Mouse (Mus musculus) embryonic fibroblast, embryonic 13.5 days (primary cell): ENCODE measurements around the gene Patz1. TPM values are rescaled to one million over a fixed set of nuclear protein-coding genes. Genes with fewer than 3 reads are reported as not detected.

Experiments used
- H3K27ac ChIP-seq: 2 replicates; pipeline ENCODE4 v1.5.1; 2012; ENCODE audit warnings: low read length, control low read depth, inconsistent platforms; ENCODE audit not compliant: insufficient read depth
- H3K4me1 ChIP-seq: 2 replicates; pipeline ENCODE4 v1.6.1; 2011; ENCODE audit warnings: low read length; ENCODE audit not compliant: control insufficient read depth, insufficient read depth
- H3K4me3 ChIP-seq: 2 replicates; pipeline ENCODE4 v1.5.1; 2011; ENCODE audit warnings: mild to moderate bottlenecking, control low read depth, low read length; ENCODE audit not compliant: insufficient read depth
- CTCF ChIP-seq: IDR thresholded peaks from 2 replicates; pipeline ENCODE4 v1.5.1; 2011; ENCODE audit warnings: mild to moderate bottlenecking, control low read depth, low read length, moderate library complexity, borderline replicate concordance; ENCODE audit not compliant: insufficient read depth
- POLR2A ChIP-seq: IDR thresholded peaks from 2 replicates; pipeline ENCODE4 v1.6.1; 2011; ENCODE audit warnings: low read depth, mild to moderate bottlenecking, control low read depth, low read length, moderate library complexity
- polyA plus RNA-seq: library from polyadenylated mRNA; stranded (reverse); fragments of >200 nt; gene quantifications from 2 replicates; pipeline ENCODE4 v1.2.4, GENCODE M21; 2011; ENCODE audit warnings: low read depth; ENCODE audit not compliant: missing spikeins, insufficient read length

Patz1 gene
- polyA plus RNA-seq, 1 experiment, result 23.4 TPM

DNA sequence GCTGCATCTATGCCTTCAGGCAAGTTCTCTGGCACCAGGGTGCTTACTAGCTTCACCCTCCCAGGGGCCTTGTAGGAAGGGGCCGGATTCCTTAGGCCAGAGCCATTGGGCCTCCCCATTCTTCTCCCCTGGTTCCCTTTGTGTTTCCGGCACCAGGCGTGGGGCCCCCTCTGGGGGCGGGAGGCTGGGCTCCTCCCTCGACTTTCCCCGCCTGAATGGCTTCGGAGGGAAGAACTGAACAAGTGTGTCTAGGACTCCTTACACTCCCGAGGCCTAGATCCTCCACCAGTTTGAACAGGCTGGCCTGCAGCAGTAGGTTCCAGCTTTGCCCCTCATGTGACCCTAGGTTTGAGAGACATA is 3.4 kb downstream of the Patz1 start:
- Histone ChIP-seq H3K4me1 (no peaks in the 10 kb centered on the region; the same call in 1 of the 2 replicates), H3K4me3 (peak overlapping the region; percentile 91), H3K27ac (peak overlapping the region; percentile 66)
- TF ChIP-seq CTCF (no peak), POLR2A (peak; percentile 48)

DNA sequence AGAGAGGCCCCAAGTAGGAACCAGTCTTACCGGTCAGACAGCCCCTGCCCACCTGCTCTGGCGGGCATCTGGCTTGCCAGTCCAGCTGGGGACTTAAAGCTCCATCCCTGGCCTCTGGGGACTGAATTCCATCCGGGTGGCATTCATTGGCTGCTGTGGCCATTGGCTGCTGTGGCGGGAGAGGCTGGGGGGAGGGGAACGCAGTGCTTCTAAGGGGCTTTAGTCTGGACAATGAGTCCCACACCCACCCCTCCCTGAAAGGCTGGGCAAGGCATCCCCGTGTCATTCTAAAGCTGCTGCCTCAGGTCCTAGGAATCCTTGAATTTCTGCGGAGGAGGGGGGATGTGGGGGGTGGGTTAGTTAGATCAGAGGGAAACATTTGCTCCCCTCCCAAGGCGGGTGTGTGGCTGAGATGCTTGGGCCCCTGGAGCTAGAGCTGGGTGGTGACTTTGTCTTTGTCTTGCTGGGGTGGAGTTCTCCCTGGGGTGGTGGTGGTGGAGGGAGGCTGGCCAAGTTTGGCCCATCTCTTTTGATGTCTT is 4.1 kb downstream of the Patz1 start:
- peak overlapping the region; percentile 66; the same call in 1 of the 2 replicates for H3K27ac ChIP-seq
- peak overlapping the region; percentile 91 for H3K4me3 ChIP-seq
- no peak for TF ChIP-seq CTCF
- TF ChIP-seq POLR2A, result peak; percentile 36; the same call in 1 of the 2 replicates
- peaks cover 3% of the 10 kb centered on the region for H3K4me1 ChIP-seq

DNA sequence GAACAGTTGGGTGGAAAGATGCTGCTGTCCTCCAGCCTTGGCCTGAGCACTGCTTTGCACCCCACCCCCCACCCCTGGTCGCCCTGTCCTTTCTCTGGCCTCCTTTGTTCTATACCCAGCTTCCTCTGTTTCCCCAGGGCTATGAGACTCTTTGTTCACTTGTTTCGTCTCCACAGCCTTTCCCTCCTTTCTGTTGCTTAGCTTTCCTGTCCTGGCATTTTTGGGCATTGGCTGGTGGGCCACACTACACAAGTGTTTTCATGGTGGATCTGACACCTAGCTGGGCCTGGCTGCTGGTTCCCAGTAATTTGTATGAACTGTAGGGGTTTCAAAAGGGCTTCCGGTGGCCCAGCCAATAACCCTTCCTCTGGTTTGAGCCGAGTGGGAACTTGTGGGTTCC is 4.7 kb downstream of the Patz1 start:
- no peak overlapping the region for H3K27ac ChIP-seq
- peaks cover 7% of the 10 kb centered on the region for H3K4me1 ChIP-seq
- no peak for TF ChIP-seq POLR2A
- peak overlapping the region; percentile 91 for H3K4me3 ChIP-seq

DNA sequence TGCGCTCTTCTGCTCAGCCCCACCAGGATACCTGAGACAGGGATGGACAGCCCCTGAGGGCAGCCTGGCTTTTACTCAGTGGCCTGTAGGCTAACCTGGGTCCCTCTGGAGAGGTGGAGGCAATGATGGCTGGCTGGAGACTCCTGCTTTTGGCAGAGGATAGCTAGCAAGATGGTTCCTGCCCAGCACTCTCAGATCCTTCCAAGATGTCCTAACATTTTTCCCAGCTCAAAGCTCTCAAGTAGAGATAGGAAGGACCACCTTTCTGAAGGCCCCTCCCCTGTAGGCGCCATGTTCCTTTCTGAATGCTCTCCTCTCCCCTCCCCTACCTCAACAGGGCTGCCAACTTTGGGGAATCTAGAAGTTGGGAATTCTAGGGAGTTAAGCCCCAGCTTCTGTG is 6.0 kb downstream of the Patz1 start:
- H3K4me3 ChIP-seq, result no peak overlapping the region
- H3K27ac ChIP-seq, result no peak overlapping the region
- TF ChIP-seq POLR2A, result no peak
- TF ChIP-seq CTCF, result no peak
- H3K4me1 ChIP-seq, result peaks cover 7% of the 10 kb centered on the region

DNA sequence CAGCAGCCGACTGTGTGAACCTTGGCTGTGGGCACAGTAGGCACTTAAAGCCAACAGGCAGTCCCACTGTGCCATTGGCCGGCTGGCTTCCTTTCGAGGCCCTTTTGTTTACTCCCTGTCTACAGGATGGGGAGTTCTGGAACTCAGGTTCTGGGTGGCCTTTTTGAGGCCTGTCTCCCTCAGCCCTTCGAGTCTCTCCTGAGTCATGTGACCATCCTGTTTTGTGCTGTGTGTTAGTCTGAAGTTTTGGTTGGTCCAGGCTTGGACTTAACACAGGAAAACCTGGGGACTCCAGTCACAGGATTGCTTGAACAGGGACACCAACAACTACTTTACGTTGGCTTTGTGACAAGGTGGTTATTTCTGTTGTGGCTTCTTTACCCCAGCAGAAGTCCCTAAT is 7.4 kb downstream of the Patz1 start:
- H3K4me3 ChIP-seq, result no peak overlapping the region
- TF ChIP-seq CTCF (no peak), POLR2A (no peak)

DNA sequence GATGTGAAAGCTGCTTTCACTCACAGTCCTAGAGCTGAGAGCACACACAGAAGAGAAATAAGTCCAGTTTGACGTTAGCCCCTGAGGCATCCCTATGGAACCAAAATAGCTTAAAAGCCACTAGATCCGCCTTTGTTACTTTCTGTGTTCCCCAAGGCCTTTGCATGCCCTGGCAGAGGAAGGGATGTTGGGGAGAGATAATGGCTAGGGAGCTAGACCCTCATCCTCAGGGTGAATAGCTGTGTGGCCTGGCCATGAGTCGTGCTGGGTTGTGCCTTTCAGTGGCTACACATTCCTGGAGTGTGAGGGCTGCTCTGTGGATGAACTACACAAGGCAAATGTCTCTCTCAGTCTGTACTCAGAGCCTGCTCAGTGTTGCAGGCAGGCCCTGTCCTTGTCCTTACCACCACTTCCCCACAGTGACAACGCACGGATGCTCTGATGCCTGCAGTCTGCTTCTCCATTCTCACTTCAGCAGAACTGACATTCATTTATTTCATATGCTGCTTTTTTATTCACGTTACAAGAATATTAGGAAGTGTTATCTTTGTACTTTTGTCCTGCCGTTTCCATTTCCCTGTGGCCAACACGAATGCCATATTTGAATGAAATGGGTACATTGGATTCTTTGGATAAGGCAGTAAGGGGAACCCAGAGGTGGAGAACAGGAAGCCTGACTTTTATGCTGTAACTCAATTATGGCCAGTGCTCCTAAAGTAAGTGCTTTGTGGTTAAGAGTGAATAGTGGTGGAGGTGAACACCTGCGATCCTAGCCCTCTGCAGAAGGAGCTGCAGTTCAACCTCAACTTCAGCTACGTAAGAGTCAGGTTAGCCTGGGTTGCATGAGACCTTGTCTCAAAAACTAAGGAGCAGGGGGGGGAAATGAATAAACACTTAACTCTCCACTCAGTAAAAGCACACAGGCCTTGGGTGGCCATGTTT is 9.5 kb downstream of the Patz1 start:
- H3K4me3 ChIP-seq, result no peak overlapping the region
- no peak overlapping the region for H3K27ac ChIP-seq
- H3K4me1 ChIP-seq, result peaks cover 11% of the 10 kb centered on the region
- no peak for TF ChIP-seq POLR2A
- no peak for TF ChIP-seq CTCF

More for the DNA sequence above, 7.4 kb downstream of the Patz1 start:
- Histone ChIP-seq H3K4me1 (peaks cover 10% of the 10 kb centered on the region), H3K27ac (no peak overlapping the region)

DNA sequence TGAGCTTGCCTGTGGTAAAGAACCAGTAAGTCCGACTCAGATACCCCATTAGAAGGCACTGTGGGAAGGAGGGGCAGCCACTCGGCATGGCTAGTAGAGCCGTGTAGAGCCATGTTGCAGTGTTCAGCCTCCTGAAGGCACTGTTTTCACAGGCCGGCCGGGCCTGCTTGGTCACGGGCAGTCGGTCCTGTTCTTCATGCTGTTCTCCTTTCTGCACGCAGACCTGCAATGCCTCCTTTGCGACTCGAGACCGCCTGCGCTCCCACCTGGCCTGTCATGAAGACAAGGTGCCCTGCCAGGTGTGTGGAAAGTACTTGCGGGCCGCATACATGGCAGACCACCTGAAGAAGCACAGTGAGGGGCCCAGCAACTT is 10.1 kb downstream of the Patz1 start:
- Histone ChIP-seq H3K27ac (no peak overlapping the region), H3K4me1 (peaks cover 11% of the 10 kb centered on the region), H3K4me3 (no peak overlapping the region)
- TF ChIP-seq POLR2A, result no peak
- no peak for TF ChIP-seq CTCF

DNA sequence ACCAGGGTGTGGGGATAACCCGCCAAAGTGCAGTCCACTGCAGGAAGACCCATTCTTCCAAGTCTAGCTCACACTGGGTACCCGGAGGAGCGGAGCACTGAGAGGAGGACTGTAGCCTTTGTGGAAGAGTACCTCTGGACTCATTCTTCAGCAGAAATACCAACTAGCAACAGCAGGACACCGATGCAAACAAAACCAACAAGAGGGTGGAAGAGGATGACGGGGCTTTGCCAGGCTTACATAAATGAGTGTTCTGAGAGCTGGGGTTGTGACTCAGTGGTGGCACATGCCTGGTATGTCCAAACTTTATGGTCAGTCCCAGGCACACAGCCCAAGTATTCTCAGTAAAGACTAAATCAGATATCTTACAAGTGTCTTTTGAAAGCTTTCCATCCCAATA is 12.4 kb downstream of the Patz1 start:
- peak overlapping the region; percentile 39; the same call in 1 of the 2 replicates for H3K27ac ChIP-seq
- peaks cover 11% of the 10 kb centered on the region for H3K4me1 ChIP-seq
- no peak for TF ChIP-seq POLR2A
- TF ChIP-seq CTCF, result no peak
- no peak overlapping the region for H3K4me3 ChIP-seq

DNA sequence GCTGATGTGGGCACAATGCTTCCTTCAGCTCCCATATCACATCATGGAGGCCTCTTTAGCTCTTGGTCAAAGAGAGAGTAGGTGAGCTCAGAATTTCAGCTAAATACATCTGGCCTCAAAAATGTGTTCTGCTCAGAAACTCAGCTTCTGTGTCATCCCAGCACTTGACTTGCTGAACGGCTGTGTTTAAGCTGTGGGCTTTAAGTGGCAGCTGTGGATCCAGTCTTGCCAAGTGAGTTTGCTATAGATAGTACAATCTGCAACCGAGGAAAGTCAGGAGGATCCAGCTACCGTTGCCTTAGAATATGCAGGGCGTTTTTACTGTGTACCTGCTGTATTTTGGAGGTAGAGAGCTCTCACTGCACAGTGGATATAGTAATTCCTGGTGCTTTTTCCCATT is 13.7 kb downstream of the Patz1 start:
- no peak overlapping the region for H3K27ac ChIP-seq
- TF ChIP-seq POLR2A, result no peak
- TF ChIP-seq CTCF, result no peak
- peaks cover 11% of the 10 kb centered on the region for H3K4me1 ChIP-seq

DNA sequence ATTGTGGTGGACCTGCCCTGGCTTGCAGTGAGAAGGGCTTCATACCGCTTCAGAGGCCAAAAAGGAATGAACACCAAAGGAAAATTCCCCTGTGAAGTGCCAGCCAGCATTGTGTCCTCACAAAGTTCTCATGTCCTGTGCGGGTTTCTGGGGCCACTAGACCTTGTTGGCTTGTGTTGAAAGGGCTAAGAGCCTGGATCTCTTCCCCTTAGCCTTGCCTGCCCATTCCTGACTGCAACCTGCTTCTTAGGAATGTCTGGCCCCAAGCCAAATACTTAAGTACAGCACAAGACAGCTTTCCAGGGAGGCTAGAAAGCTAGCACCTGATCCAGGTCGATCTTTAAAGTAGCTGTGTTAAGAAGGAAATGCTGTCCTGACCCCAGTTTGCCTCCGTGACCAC is 14.1 kb downstream of the Patz1 start:
- no peak overlapping the region for H3K27ac ChIP-seq
- H3K4me3 ChIP-seq, result no peak overlapping the region
- TF ChIP-seq POLR2A (no peak), CTCF (no peak)
- H3K4me1 ChIP-seq, result peaks cover 8% of the 10 kb centered on the region

More for the DNA sequence above, 13.7 kb downstream of the Patz1 start:
- no peak overlapping the region for H3K4me3 ChIP-seq

DNA sequence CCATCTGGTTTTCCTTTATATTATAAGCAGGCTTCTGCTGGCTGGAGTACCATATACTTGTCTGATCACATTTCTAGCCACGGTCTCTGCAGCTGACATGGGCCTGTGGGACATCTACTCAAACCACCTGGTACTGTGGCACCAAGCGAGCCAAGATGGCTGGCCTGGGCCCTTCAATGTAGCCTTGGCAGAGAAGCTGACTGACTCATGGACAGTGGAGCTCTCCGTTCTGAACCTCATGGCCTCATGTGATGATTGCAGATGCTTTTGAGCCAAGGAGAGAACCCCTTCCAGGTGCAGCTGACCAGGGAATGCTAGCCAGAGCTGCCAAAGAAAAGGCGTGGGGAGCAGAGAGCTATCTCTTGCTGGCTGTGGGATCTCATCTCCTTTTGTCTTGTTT is 17.1 kb downstream of the Patz1 start:
- Histone ChIP-seq H3K4me3 (no peak overlapping the region), H3K27ac (no peak overlapping the region), H3K4me1 (peaks cover 4% of the 10 kb centered on the region)
- TF ChIP-seq CTCF (no peak), POLR2A (no peak)
